In the genomic region with DNA sequence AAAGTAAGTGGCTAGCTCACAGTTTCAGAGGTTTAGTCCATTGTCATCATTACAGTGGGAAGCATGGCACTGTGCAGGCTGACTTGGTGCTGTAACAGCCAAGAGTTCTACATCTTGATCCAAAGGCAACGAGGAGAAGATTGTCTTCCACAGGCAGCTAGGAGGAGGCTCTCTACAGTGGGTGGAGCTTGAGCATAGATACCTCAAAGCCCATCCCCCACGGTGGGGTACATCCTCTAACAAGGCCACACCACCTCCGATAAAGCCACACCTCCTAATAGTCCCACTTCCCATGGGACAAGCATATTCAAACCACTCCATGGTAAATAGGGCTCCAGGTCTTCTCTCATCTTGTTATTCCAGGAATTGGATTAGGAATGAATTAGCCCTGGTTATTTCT, we compare ENCODE assay signal across 31 mouse cellular contexts. TPM values are rescaled to one million over a fixed set of nuclear protein-coding genes. Genes with fewer than 3 reads are reported as not detected.
DNase-seq lines count a peak whose midpoint lies in the region; TF ChIP-seq lines count a peak whose summit lies in the region.
"Had no signal": no experiment of that assay in that cellular context is flagged by ENCODE, and none has a peak within 500 bp of the region (broad histone marks: within the 10 kb centered on the region; RNA-seq: fewer than 3 reads in every experiment).

No protein-coding gene starts in this region.

- no peak for TF ChIP-seq POLR2A in testis, adult 2 months (IDR thresholded peaks at IDR 0.05; ENCODE audit: control insufficient read depth, low read depth, low read length)

- peaks cover 3% of the 10 kb centered on the region for H3K4me1 ChIP-seq in testis, adult 2 months (ENCODE audit: control insufficient read depth, insufficient read depth, low read length)
- H3K4me1 ChIP-seq: embryonic facial prominence, embryonic 13.5 days; embryonic facial prominence, embryonic 15.5 days; forebrain, embryonic 10.5 days; forebrain, embryonic 12.5 days had no signal

- H3K27me3 ChIP-seq in testis, adult 2 months (ENCODE audit: control insufficient read depth, insufficient read depth, low read length), result no peaks in the 10 kb centered on the region
- H3K27me3 ChIP-seq: embryonic facial prominence, embryonic 13.5 days; embryonic facial prominence, embryonic 15.5 days; forebrain, embryonic 12.5 days had no signal

- TF ChIP-seq CTCF in testis, adult 2 months (IDR thresholded peaks at IDR 0.05; ENCODE audit: control insufficient read depth, insufficient read depth, insufficient replicate concordance, low read depth, low read length), result no peak

- peak overlapping the region; percentile 84 for H3K4me3 ChIP-seq in testis, adult 2 months (ENCODE audit: control insufficient read depth, low read depth, low read length)
- H3K4me3 ChIP-seq: embryonic facial prominence, embryonic 13.5 days; embryonic facial prominence, embryonic 15.5 days; erythroblast, embryonic 14.5 days; forebrain, embryonic 10.5 days; forebrain, embryonic 12.5 days had no signal

- H3K27ac ChIP-seq in testis, adult 2 months (ENCODE audit: control insufficient read depth, insufficient read depth, low read depth, low read length), result peak overlapping the region; percentile 74
- H3K27ac ChIP-seq: embryonic facial prominence, embryonic 13.5 days; embryonic facial prominence, embryonic 15.5 days; forebrain, embryonic 10.5 days; forebrain, embryonic 12.5 days had no signal

- no peak for DNase-seq in testis, postnatal 10 days (ENCODE audit: low spot score)
- DNase-seq in ZHBTc4 (ENCODE audit: low read depth, low spot score), result peak; percentile 79
- DNase-seq in gastrocnemius, postnatal 14 days, result no peak
- no peak for DNase-seq in heart, adult 18-20 months
- DNase-seq: adrenal gland, adult 2 months; adrenal gland, postnatal 10 days; adrenal gland, postnatal 25 days; B cell, adult 2 months; cerebellum, adult 11 months; cerebellum, adult 18-20 months; cerebellum, adult 8-10 months; cerebellum, adult 9-11 months; cerebellum, postnatal 14 days; cerebellum, postnatal 36 days; embryo, embryonic 11 days had no signal

- H3K36me3 ChIP-seq in testis, adult 2 months (ENCODE audit: control insufficient read depth, insufficient read depth, low read length), result no peaks in the 10 kb centered on the region; the same call in 1 of the 2 replicates
- H3K36me3 ChIP-seq: embryonic facial prominence, embryonic 13.5 days; embryonic facial prominence, embryonic 15.5 days; forebrain, embryonic 10.5 days; forebrain, embryonic 12.5 days had no signal

- intact Hi-C loops in gastrocnemius, postnatal 14 days (cut with DNase I; ENCODE audit: low total_unique reads), result no loop called here

RNA-seq across cellular contexts. Expression of a gene that starts 12.8 kb away (rescaled TPM):
- 98.0 and 98.1 TPM in 2 replicates for polyA plus RNA-seq in testis, adult 2 months (2012; rRNA removed)
- not detected for total RNA-seq in gastrocnemius, postnatal 14 days (2021)
- total RNA-seq in heart, adult 18-20 months (2021), result not detected
- total RNA-seq: adrenal gland, adult 2 months; adrenal gland, postnatal 10 days; adrenal gland, postnatal 25 days; adrenal gland, postnatal 4 days; CH12.LX; common myeloid progenitor, adult 5-6 weeks; ES-E14; MEL had no signal
- polyA plus RNA-seq: adrenal gland, adult 2 months; brain, embryonic 14.5 days; CD4-positive, CD25-positive, alpha-beta regulatory T cell, adult 4 months; embryonic facial prominence, embryonic 11.5 days; embryonic facial prominence, embryonic 13.5 days; embryonic facial prominence, embryonic 15.5 days; erythroblast, embryonic 14.5 days; forebrain, embryonic 10.5 days; forebrain, embryonic 12.5 days; forebrain, embryonic 14.5 days; forebrain, embryonic 16.5 days had no signal

RNA-seq across cellular contexts. Expression of a gene that starts 19.5 kb away (rescaled TPM):
- 10.4 and 12.9 TPM in 2 replicates for polyA plus RNA-seq in testis, adult 2 months (2012; rRNA removed)
- under 1 TPM in 1 of 2 experiments, not detected in 1; 0.43 TPM for total RNA-seq in gastrocnemius, postnatal 14 days (2021)
- total RNA-seq in heart, adult 18-20 months (2021), result 1 to 10 TPM; 1.1 to 1.4 TPM
- total RNA-seq: CH12.LX; common myeloid progenitor, adult 5-6 weeks; MEL had no signal
- polyA plus RNA-seq: adrenal gland, adult 2 months; erythroblast, embryonic 14.5 days had no signal

RNA-seq across cellular contexts. Expression of a gene that starts 36.8 kb away (rescaled TPM):
- 0.36 and 0.59 TPM in 2 replicates for polyA plus RNA-seq in testis, adult 2 months (2012; rRNA removed)
- 1 to 10 TPM in 1 of 2 experiments, under 1 TPM in 1; 0.93 to 1.9 TPM for total RNA-seq in gastrocnemius, postnatal 14 days (2021)
- total RNA-seq in heart, adult 18-20 months (2021), result 1 to 10 TPM; 1.1 to 1.3 TPM
- polyA plus RNA-seq: adrenal gland, adult 2 months; erythroblast, embryonic 14.5 days had no signal
